Mouse (Mus musculus) heart, adult 2 months (tissue): ENCODE results near the gene Zfp189. TPM values are rescaled to one million over a fixed set of nuclear protein-coding genes. Genes with fewer than 3 reads are reported as not detected.
"Not testable (repeated sequence)": the region's sequence is repeated elsewhere in the genome, so short reads cannot be mapped to it uniquely, and the experiment has no call there.

Experiments
- DNase-seq, 2 experiments: peaks; one replicate each; pipeline ENCODE4 v3.0.0; 2021
- H3K27ac ChIP-seq: fragments of 200-600 bp; 2 replicates; pipeline ENCODE4 v1.8.1; 2022
- H3K27me3 ChIP-seq: fragments of 200-500 bp; 2 replicates; pipeline ENCODE4 v1.6.1; 2012; ENCODE audit warnings: mild to moderate bottlenecking, low read length, inconsistent platforms, mixed read lengths; ENCODE audit not compliant: control insufficient read depth, insufficient read depth
- H3K36me3 ChIP-seq: fragments of 200-500 bp; 2 replicates; pipeline ENCODE4 v1.6.1; 2012; ENCODE audit warnings: low read length, inconsistent platforms; ENCODE audit not compliant: control insufficient read depth, insufficient read depth
- H3K4me1 ChIP-seq: fragments of 200-500 bp; 2 replicates; pipeline ENCODE4 v1.6.1; 2011; ENCODE audit warnings: low read length; ENCODE audit not compliant: control insufficient read depth, insufficient read depth
- H3K4me3 ChIP-seq: fragments of 200-600 bp; 2 replicates; pipeline ENCODE4 v1.8.1; 2022
- H3K79me2 ChIP-seq: fragments of 200-500 bp; replicated peaks from 2 replicates; pipeline ENCODE4 v1.6.1; 2012; ENCODE audit warnings: mild to moderate bottlenecking, inconsistent platforms, low read length, moderate library complexity, mixed read lengths; ENCODE audit not compliant: control insufficient read depth, insufficient read depth
- H3K9ac ChIP-seq: fragments of 200-500 bp; 2 replicates; pipeline ENCODE4 v1.6.1; 2012; ENCODE audit warnings: low read depth, mild to moderate bottlenecking, control low read depth, inconsistent platforms, low read length, mixed read lengths
- CTCF ChIP-seq: fragments of 200-600 bp; IDR thresholded peaks from 2 replicates; pipeline ENCODE4 v1.8.1; 2022; ENCODE audit warnings: antibody characterized with exemption, mild to moderate bottlenecking, moderate library complexity
- EP300 ChIP-seq: fragments of 200-500 bp; IDR thresholded peaks from 2 replicates; pipeline ENCODE4 v1.6.1; 2011; ENCODE audit warnings: low read depth, low read length, control low read depth; ENCODE audit not compliant: insufficient read depth
- POLR2A ChIP-seq: fragments of 200-500 bp; IDR thresholded peaks from 2 replicates; pipeline ENCODE4 v1.6.1; 2011; ENCODE audit warnings: mild to moderate bottlenecking, low read depth, low read length, control low read depth; ENCODE audit not compliant: insufficient read depth
- WGBS: fragments of 180-500 bp; shearing (Covaris S2); methylation state at CpG from one replicate; pipeline ENCODE4 v1.1.7; 2018; 5-methylcytosine and 5-hydroxymethylcytosine counted together
- intact Hi-C: fragments of 180-260 bp; cut with DNase I; formaldehyde crosslinking; loops from one replicate; pipeline ENCODE4 v1.15.1; 2025
- polyA plus RNA-seq: library from polyadenylated mRNA; depleted of rRNA; stranded (reverse); fragments of >200 nt; gene quantifications from 2 replicates; pipeline ENCODE4 v1.2.3, GENCODE M21; 2012
- total RNA-seq, 2 experiments: library from RNA; stranded (reverse); gene quantifications; 2 replicates each; pipeline ENCODE4 v1.2.3; 2021

The Zfp189 gene
- total and polyA plus RNA-seq, 3 experiments: 1.3 to 6.5 (median 6.2) TPM

DNA sequence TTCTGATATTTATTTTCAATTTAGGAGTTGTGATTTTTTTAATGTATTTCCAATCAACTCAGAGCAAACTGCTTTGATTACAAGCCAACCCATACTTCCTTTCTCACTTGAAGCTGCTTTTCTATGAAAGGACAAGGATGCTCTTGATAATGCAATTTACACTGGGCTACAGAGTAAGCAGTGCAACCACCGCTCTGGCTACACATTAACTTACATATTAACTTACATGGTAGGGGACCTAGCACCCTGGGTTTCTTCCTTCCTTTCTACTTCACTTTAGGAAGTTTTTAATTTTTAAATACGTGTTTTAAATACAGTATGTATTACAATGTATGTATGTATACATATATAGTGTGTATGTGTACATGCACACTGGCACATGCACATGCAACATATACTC is 11.8 kb upstream of the Zfp189 start:
- 93% methylated on average over 2 of the region's 2 CpGs for WGBS
- H3K27ac ChIP-seq: no peak overlapping the region
- H3K27me3 ChIP-seq: no peaks in the 10 kb centered on the region

DNA sequence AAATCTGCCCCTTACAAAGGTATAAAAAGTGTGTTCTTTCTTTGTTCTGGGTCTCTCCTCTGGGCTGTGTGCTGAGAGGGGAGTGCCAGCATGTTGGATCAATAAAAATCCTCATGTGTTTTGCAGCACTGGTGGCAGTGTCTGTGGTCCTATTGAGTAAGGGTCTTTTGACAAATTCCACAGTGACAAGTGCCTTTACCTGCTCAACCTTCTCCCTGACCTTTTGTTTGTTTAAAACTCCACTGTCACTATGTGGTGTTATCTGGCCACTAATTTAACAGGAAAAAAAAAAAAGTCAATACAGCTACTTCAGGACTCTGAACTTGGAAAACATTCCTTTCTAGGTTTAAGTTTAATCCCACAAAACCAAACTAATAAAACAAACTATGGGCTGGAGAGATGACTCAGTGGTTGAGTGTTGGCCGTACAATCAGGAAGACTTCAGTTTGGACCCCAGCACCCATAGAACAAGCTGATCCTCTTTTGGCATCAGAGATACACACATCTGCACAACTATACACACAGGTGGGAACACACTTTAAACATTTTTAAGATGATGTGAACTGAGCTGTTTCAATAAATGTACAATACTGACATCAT is 10.6 kb upstream of the Zfp189 start:
- DNase-seq, H3K4me1 ChIP-seq, H3K79me2 ChIP-seq, intact Hi-C loops, H3K27ac ChIP-seq, H3K4me3 ChIP-seq, H3K27me3 ChIP-seq, H3K36me3 ChIP-seq, H3K9ac ChIP-seq: not testable (repeated sequence)
- 97% methylated on average over 1 of the region's 1 CpGs for WGBS

More for the DNA sequence above, 11.8 kb upstream of the Zfp189 start:
- no peaks in the 10 kb centered on the region for H3K36me3 ChIP-seq
- no peaks in the 10 kb centered on the region for H3K79me2 ChIP-seq
- no peak for TF ChIP-seq POLR2A
- TF ChIP-seq EP300: no peak
- TF ChIP-seq CTCF: no peak
- intact Hi-C loops: no loop called here
- no peak for DNase-seq
- no peaks in the 10 kb centered on the region for H3K4me1 ChIP-seq
- H3K4me3 ChIP-seq: no peak overlapping the region
- H3K9ac ChIP-seq: no peak overlapping the region

DNA sequence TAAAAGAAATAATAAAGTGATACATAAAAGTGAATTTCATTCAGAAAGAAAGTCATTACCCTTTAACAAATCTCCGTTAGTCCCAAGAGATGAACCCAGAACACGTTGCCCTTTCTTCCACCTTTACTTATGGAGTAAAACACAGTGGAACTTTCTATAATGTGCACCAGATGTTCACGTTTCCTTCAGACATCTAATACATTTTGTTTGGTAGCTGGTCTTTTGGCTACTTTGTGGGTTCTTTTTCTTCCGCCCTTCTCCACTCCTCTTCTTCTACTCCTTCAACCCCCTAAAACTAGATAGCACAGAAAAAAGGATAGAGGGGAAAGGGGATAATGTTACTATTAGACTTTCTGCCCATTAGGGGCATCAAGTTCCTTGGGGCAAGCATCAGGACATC is 8.3 kb upstream of the Zfp189 start:
- Histone ChIP-seq H3K27me3 (no peaks in the 10 kb centered on the region), H3K4me3 (no peak overlapping the region), H3K36me3 (no peaks in the 10 kb centered on the region; the same call in 1 of the 2 replicates), H3K79me2 (no peaks in the 10 kb centered on the region), H3K27ac (no peak overlapping the region), H3K4me1 (no peaks in the 10 kb centered on the region), H3K9ac (no peak overlapping the region)
- intact Hi-C loops: no loop called here
- TF ChIP-seq CTCF (no peak), POLR2A (no peak), EP300 (no peak)
- WGBS: 94% methylated on average over 4 of the region's 4 CpGs
- no peak for DNase-seq

DNA sequence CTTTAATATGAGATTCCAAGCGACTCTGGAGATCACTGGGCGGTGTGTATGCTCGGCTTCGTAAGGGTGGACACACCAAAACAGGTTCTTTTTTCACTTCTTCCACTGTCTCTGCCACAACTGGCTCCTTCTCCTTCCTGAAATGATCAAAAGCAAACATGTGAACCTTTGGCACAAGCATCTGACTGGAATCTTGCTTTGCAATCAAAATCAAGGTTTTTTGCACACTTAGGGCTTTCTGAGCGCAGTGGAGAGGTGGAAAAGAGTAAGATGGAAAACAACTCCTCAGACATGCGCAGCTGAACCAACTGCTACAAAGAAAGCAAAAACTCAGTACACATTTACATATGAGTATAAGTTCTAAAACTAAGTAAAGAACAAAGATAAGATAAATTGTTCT is 6.5 kb upstream of the Zfp189 start:
- no peak overlapping the region for H3K27ac ChIP-seq
- intact Hi-C loops: no loop called here
- no peak overlapping the region for H3K4me3 ChIP-seq
- H3K9ac ChIP-seq: no peak overlapping the region
- no peaks in the 10 kb centered on the region for H3K4me1 ChIP-seq
- no peaks in the 10 kb centered on the region for H3K27me3 ChIP-seq
- WGBS: 96% methylated on average over 6 of the region's 6 CpGs
- no peak for DNase-seq
- no peaks in the 10 kb centered on the region for H3K79me2 ChIP-seq
- TF ChIP-seq POLR2A: no peak
- TF ChIP-seq EP300: no peak
- no peak for TF ChIP-seq CTCF
- peaks cover 2% of the 10 kb centered on the region for H3K36me3 ChIP-seq

DNA sequence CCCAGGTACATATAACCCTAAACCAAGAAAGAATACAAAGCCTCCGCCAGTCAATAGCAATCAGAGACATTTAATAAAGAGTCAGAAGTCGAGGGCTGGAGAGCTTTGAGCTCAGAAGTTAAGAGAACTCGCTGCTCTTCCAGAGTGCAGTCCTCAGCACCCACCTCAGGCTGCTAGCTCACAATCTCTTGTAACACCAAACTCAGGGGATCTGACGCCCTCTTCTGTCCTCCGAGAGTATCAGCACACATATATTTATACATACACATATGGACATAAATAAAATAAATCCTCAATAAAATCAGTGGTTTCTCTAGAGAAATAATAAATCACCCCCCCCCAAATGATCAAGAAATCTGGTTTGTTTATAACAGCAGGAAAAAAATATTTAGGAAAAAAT is 1.5 kb upstream of the Zfp189 start:
- H3K27ac ChIP-seq: no peak overlapping the region
- H3K36me3 ChIP-seq: peaks cover 7% of the 10 kb centered on the region
- no peak overlapping the region for H3K9ac ChIP-seq
- no peak for TF ChIP-seq EP300
- TF ChIP-seq CTCF: no peak
- TF ChIP-seq POLR2A: no peak
- 83% methylated on average over 5 of the region's 5 CpGs for WGBS
- DNase-seq: no peak
- intact Hi-C loops: no loop called here
- no peaks in the 10 kb centered on the region for H3K27me3 ChIP-seq
- no peaks in the 10 kb centered on the region for H3K79me2 ChIP-seq
- H3K4me1 ChIP-seq: peaks cover 3% of the 10 kb centered on the region
- no peak overlapping the region for H3K4me3 ChIP-seq

DNA sequence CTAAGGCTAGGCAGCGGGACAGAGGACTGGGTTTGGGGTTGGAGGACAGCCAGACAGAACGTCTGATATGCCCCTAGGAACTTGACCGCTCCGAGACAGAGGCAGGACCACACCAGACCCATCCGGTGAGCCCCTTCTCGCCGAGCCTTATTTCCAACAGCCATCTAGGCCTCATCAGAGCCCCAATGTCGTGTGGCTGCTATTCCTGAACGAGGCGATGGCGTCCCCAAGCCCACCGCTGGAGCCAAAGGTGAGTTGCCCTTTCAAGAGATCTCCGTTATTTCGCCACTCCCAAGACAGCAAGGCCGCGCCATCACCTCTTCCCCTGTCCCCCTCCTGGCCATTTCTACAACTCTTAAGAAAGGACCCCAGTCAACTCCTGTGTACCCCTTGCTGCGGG is 370 bp downstream of the Zfp189 start:
- H3K27me3 ChIP-seq: no peaks in the 10 kb centered on the region
- H3K4me1 ChIP-seq: peaks cover 3% of the 10 kb centered on the region
- H3K27ac ChIP-seq: peak overlapping the region; percentile 69
- peaks cover 7% of the 10 kb centered on the region for H3K36me3 ChIP-seq
- H3K9ac ChIP-seq: peak overlapping the region; percentile 87
- peak overlapping the region; percentile 78 for H3K4me3 ChIP-seq
- no peak for DNase-seq
- intact Hi-C loops: loop anchor here (1.0 to 10.0 kb wide), 3 partner anchors 45 to 1247 kb away; partner anchors contain the start of genes Erp44 and Invs
- under 1% methylated on average over 17 of the region's 17 CpGs for WGBS
- H3K79me2 ChIP-seq: no peaks in the 10 kb centered on the region
- TF ChIP-seq EP300 (no peak), POLR2A (no peak), CTCF (no peak)

DNA sequence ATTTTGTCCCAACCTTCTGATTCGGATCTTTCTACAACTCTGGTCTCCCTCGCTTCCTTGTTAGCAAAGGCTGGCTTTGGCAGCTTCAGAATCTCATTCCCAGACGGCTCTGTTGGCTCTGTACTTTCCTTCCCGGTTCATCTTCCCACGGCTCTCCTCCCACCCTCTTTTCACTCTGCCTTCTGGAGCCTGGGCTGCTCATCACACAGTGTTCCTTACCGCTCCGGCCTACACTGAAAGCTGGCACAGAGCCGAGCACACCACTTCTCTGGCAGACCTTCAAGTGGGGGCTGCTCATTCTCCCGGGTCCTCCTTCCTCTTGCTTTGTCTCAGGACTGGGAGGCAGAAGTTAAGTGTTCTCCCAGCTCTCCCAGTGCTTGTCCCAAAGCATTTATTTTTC is 1.6 kb downstream of the Zfp189 start:
- no peak overlapping the region for H3K27ac ChIP-seq
- no peak for TF ChIP-seq EP300
- TF ChIP-seq CTCF: no peak
- TF ChIP-seq POLR2A: no peak
- intact Hi-C loops: loop anchor here (10.0 kb wide), 1 partner anchor 1248 kb away; the partner anchor contains the start of genes Erp44 and Invs
- peaks cover 7% of the 10 kb centered on the region for H3K36me3 ChIP-seq
- H3K4me3 ChIP-seq: no peak overlapping the region
- peak; percentile 24 to 32 for DNase-seq
- H3K27me3 ChIP-seq: no peaks in the 10 kb centered on the region
- no peaks in the 10 kb centered on the region for H3K79me2 ChIP-seq
- H3K9ac ChIP-seq: no peak overlapping the region
- H3K4me1 ChIP-seq: peaks cover 3% of the 10 kb centered on the region
- 35% methylated on average over 9 of the region's 9 CpGs for WGBS
